9 mouse cellular contexts compared by ENCODE assay signal in the genomic region with DNA sequence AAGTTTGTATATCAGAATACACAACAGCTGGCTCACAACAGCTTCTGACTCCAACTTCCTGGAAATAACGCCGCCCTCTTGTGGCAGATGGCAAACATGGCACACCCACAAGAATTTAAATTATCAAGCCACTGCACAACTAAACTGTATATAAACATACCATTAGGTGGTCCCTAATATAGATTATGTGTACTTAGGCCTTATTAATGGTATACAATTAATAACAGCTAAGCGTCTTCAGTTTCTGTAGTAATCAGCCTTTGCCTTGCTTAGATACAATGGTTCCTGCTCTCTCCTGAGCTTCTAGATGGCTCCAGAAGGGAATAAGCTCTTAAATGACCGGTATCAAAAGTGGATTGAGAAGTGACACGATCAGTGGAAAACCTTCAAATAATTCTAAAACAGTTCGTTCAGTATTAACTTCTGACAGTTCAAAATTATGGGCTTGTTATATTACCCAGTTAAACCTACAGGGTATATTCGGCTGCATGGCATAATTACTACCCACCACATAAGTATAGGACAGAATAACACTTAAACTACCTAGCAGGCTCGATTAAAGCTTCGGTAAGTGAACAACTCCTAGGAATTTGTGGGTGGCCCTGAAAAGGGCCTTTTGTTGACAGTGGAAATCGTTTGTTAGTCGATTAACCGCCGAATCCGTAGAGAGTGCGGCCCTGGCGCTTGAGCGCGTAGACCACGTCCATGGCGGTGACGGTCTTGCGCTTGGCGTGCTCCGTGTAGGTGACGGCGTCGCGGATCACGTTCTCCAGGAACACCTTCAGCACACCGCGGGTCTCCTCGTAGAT. TPM values are rescaled to one million over a fixed set of nuclear protein-coding genes. Genes with fewer than 3 reads are reported as not detected.
A peak's percentile ranks its signal among the peaks of the same experiment; 100 is the strongest.
DNase-seq lines count a peak whose midpoint lies in the region; ATAC-seq and TF ChIP-seq lines count a peak whose summit lies in the region.
"Had no signal": no experiment of that assay in that cellular context is flagged by ENCODE, and none has a peak within 500 bp of the region (broad histone marks: within the 10 kb centered on the region; RNA-seq: fewer than 3 reads in every experiment).

No protein-coding gene starts in this region.

- peak; percentile 81 for DNase-seq in CD4-positive helper T cell, adult 2 months (ENCODE audit: low read depth, low spot score)
- peak; percentile 94 for DNase-seq in MEL-GATA-1-ER (ENCODE audit: extremely low read depth, low read depth)
- DNase-seq in heart, postnatal 14 days = peak; percentile 57 to 68
- DNase-seq in left cerebral cortex, postnatal 14 days (ENCODE audit: low spot score in 2 of 2) = peak; percentile 42 to 77
- peak; percentile 64 to 68 for DNase-seq in spleen, adult 2 months (ENCODE audit: low read depth in 1 of 2, low spot score in 2 of 2)
- DNase-seq in urinary bladder, adult 18-20 months (ENCODE audit: low spot score in 2 of 2) = no peak

- intact Hi-C loops in heart, postnatal 14 days (cut with DNase I) = loop anchor here (5.0 kb wide), 3 partner anchors 75 to 155 kb away; a partner anchor contains a TSS
- intact Hi-C loops in left cerebral cortex, postnatal 14 days (cut with DNase I) = loop anchor here (1.0 to 5.0 kb wide), 3 partner anchors 13 to 115 kb away; a partner anchor contains a TSS

- peak; percentile 3; the same call in 1 of the 2 replicates for ATAC-seq in embryonic facial prominence, embryonic 12.5 days (ENCODE audit: insufficient number of reproducible peaks, insufficient read depth, low FRiP score, low TSS enrichment)

- no peaks in the 10 kb centered on the region for H3K27me3 ChIP-seq in embryonic facial prominence, embryonic 12.5 days
- no peaks in the 10 kb centered on the region for H3K27me3 ChIP-seq in megakaryocyte, embryonic 14.5 days (replicated peaks)
- H3K27me3 ChIP-seq in spleen, adult 2 months (ENCODE audit: control insufficient read depth, insufficient read depth, low read length) = no peaks in the 10 kb centered on the region

- peak overlapping the region; percentile 67 for H3K4me2 ChIP-seq in embryonic facial prominence, embryonic 12.5 days (replicated peaks)

- H3K9me3 ChIP-seq in embryonic facial prominence, embryonic 12.5 days = no peaks in the 10 kb centered on the region
- H3K9me3 ChIP-seq in megakaryocyte, embryonic 14.5 days = no peaks in the 10 kb centered on the region

- peak overlapping the region; percentile 45 for H3K4me3 ChIP-seq in embryonic facial prominence, embryonic 12.5 days
- H3K4me3 ChIP-seq in megakaryocyte, embryonic 14.5 days (replicated peaks) = peak overlapping the region; percentile 87
- H3K4me3 ChIP-seq in spleen, adult 2 months (ENCODE audit: extremely low read depth, insufficient read depth, insufficient read length) = peak overlapping the region; percentile 52

- H3K9ac ChIP-seq in embryonic facial prominence, embryonic 12.5 days = peak overlapping the region; percentile 64

- no peak for TF ChIP-seq POLR2A in spleen, adult 2 months (IDR thresholded peaks at IDR 0.05; ENCODE audit: low read depth, low read length)

- 2% methylated on average over 32 of the region's 32 CpGs for WGBS in embryonic facial prominence, embryonic 12.5 days
- WGBS in spleen, adult 2 months = under 1% methylated on average over 29 of the region's 32 CpGs

- peaks cover 7% of the 10 kb centered on the region; the same call in 1 of the 2 replicates for H3K4me1 ChIP-seq in embryonic facial prominence, embryonic 12.5 days
- H3K4me1 ChIP-seq in megakaryocyte, embryonic 14.5 days = peaks cover 46% of the 10 kb centered on the region
- H3K4me1 ChIP-seq in spleen, adult 2 months (ENCODE audit: control insufficient read depth, insufficient read depth, insufficient read length) = peaks cover 4% of the 10 kb centered on the region

- peak overlapping the region; percentile 92 for H3K27ac ChIP-seq in embryonic facial prominence, embryonic 12.5 days
- peak overlapping the region; percentile 89 for H3K27ac ChIP-seq in spleen, adult 2 months (ENCODE audit: insufficient read depth, low read length)

- peak; percentile 52; the same call in 1 of the 2 replicates for TF ChIP-seq CTCF in spleen, adult 2 months (IDR thresholded peaks at IDR 0.05; ENCODE audit: extremely low read depth, insufficient read depth, insufficient read length, insufficient replicate concordance)

- no peaks in the 10 kb centered on the region for H3K36me3 ChIP-seq in embryonic facial prominence, embryonic 12.5 days
- peaks cover 9% of the 10 kb centered on the region for H3K36me3 ChIP-seq in megakaryocyte, embryonic 14.5 days (replicated peaks; ENCODE audit: low read length)
- no peaks in the 10 kb centered on the region for H3K36me3 ChIP-seq in spleen, adult 2 months (ENCODE audit: control insufficient read depth, insufficient read depth, low read length)

RNA-seq across cellular contexts. Expression of a gene that starts 0.6 kb away (rescaled TPM):
- 10.5 and 13.6 TPM in 2 replicates for polyA plus RNA-seq in embryonic facial prominence, embryonic 12.5 days (2016; fragmentation: Nextera tagmentation; extraction: Ambion mirVana)
- total RNA-seq in heart, postnatal 14 days (2021) = 10 to 100 TPM; 62.9 to 77.3 TPM
- total RNA-seq in left cerebral cortex, postnatal 14 days (2021) = 100 to 1,000 TPM; 100 to 103 TPM
- polyA plus RNA-seq in megakaryocyte, embryonic 14.5 days (2012; ENCODE audit: insufficient read depth, low replicate concordance) = 4.0 and 19.8 TPM in 2 replicates
- polyA plus RNA-seq in spleen, adult 2 months (2012; rRNA removed) = 20.0 and 33.6 TPM in 2 replicates

RNA-seq across cellular contexts. Expression of a gene that starts 2.1 kb away (rescaled TPM):
- 0.24 and 0.25 TPM in 2 replicates for polyA plus RNA-seq in embryonic facial prominence, embryonic 12.5 days (2016; fragmentation: Nextera tagmentation; extraction: Ambion mirVana)
- under 1 TPM; 0.31 to 0.32 TPM for total RNA-seq in heart, postnatal 14 days (2021)
- total RNA-seq in left cerebral cortex, postnatal 14 days (2021) = under 1 TPM in 1 of 2 experiments, not detected in 1; 0.40 TPM
- polyA plus RNA-seq in megakaryocyte, embryonic 14.5 days (2012; ENCODE audit: insufficient read depth, low replicate concordance) = not detected in 2 replicates
- polyA plus RNA-seq in spleen, adult 2 months (2012; rRNA removed) = not detected in 2 replicates
- total RNA-seq: left cerebral cortex, postnatal 10 days had no signal

RNA-seq across cellular contexts. Expression of a gene that starts 13.0 kb away (rescaled TPM):
- polyA plus RNA-seq in embryonic facial prominence, embryonic 12.5 days (2016; fragmentation: Nextera tagmentation; extraction: Ambion mirVana) = 3.2 and 3.5 TPM in 2 replicates
- 10 to 100 TPM; 39.5 to 41.3 TPM for total RNA-seq in heart, postnatal 14 days (2021)
- 1 to 10 TPM; 2.9 to 3.1 TPM for total RNA-seq in left cerebral cortex, postnatal 14 days (2021)
- polyA plus RNA-seq in megakaryocyte, embryonic 14.5 days (2012; ENCODE audit: insufficient read depth, low replicate concordance) = 10.7 TPM in 1 of 2 replicates, not detected in the other
- polyA plus RNA-seq in spleen, adult 2 months (2012; rRNA removed) = 20.7 and 26.1 TPM in 2 replicates

RNA-seq across cellular contexts. Expression of a gene that starts 13.7 kb away (rescaled TPM):
- 35.4 and 35.6 TPM in 2 replicates for polyA plus RNA-seq in embryonic facial prominence, embryonic 12.5 days (2016; fragmentation: Nextera tagmentation; extraction: Ambion mirVana)
- 10 to 100 TPM; 48.8 to 56.9 TPM for total RNA-seq in heart, postnatal 14 days (2021)
- 10 to 100 TPM; 25.0 to 27.3 TPM for total RNA-seq in left cerebral cortex, postnatal 14 days (2021)
- 148 and 151 TPM in 2 replicates for polyA plus RNA-seq in megakaryocyte, embryonic 14.5 days (2012; ENCODE audit: insufficient read depth, low replicate concordance)
- polyA plus RNA-seq in spleen, adult 2 months (2012; rRNA removed) = 41.8 and 44.4 TPM in 2 replicates

RNA-seq across cellular contexts. Expression of a gene that starts 13.9 kb away (rescaled TPM):
- polyA plus RNA-seq in embryonic facial prominence, embryonic 12.5 days (2016; fragmentation: Nextera tagmentation; extraction: Ambion mirVana) = 1.3 TPM in 2 replicates
- 1 to 10 TPM; 2.0 to 3.7 TPM for total RNA-seq in heart, postnatal 14 days (2021)
- 1 to 10 TPM; 1.9 to 2.0 TPM for total RNA-seq in left cerebral cortex, postnatal 14 days (2021)
- 3.6 and 4.7 TPM in 2 replicates for polyA plus RNA-seq in megakaryocyte, embryonic 14.5 days (2012; ENCODE audit: insufficient read depth, low replicate concordance)
- 1.2 and 2.0 TPM in 2 replicates for polyA plus RNA-seq in spleen, adult 2 months (2012; rRNA removed)

Comparison
In these comparisons a context has a peak if more than half of its experiments do, and no peak if none do; other contexts are left out.
1. DNase-seq: peak in CD4-positive helper T cell, adult 2 months (single experiment), MEL-GATA-1-ER (single experiment), heart, postnatal 14 days (2 of 2), left cerebral cortex, postnatal 14 days (2 of 2) and spleen, adult 2 months (2 of 2); none in urinary bladder, adult 18-20 months (0 of 2).
2. Peak in every context shown above with its lines, with median percentiles within 50 percentile points of each other: H3K4me3 ChIP-seq.